Mouse (Mus musculus) MEL (cell line): ENCODE data around the gene Pex14. TPM values are rescaled to one million over a fixed set of nuclear protein-coding genes. Genes with fewer than 3 reads are reported as not detected.

Experiments used
- DNase-seq: peaks from one replicate; pipeline ENCODE4 v3.0.0; 2011; ENCODE audit warnings: low read depth, low spot score
- H3K27ac ChIP-seq: 2 replicates; pipeline ENCODE4 v1.5.1; 2012; ENCODE audit warnings: low read depth, mild to moderate bottlenecking, control low read depth, low read length, moderate library complexity; ENCODE audit not compliant: control insufficient read depth
- H3K27me3 ChIP-seq, 2 experiments: fragments of 150-350 bp in 1 of 2; sonication (generic) in 1 of 2; 2 replicates each; pipeline ENCODE4 v1.6.1; 2012; ENCODE audit warnings: low read length in 2 of 2, mild to moderate bottlenecking in 2 of 2, improper control_type of control experiment in 1 of 2, moderate library complexity in 1 of 2; ENCODE audit not compliant: insufficient read depth in 2 of 2, control insufficient read depth in 1 of 2
- H3K36me3 ChIP-seq, 2 experiments: 2 replicates each; pipeline ENCODE4 v1.6.1; 2012 to 2014; ENCODE audit warnings: low read length in 2 of 2, improper control_type of control experiment in 1 of 2, inconsistent platforms in 1 of 2, mild to moderate bottlenecking in 1 of 2; ENCODE audit not compliant: insufficient read depth in 2 of 2, control insufficient read depth in 1 of 2
- H3K4me1 ChIP-seq, 2 experiments: fragments of 150-350 bp in 1 of 2; sonication (generic) in 1 of 2; 2 replicates each; pipeline ENCODE4 v1.6.1; 2012; ENCODE audit warnings: low read length in 2 of 2, improper control_type of control experiment in 1 of 2, mild to moderate bottlenecking in 1 of 2; ENCODE audit not compliant: insufficient read depth in 2 of 2, control insufficient read depth in 1 of 2
- H3K4me3 ChIP-seq, 2 experiments: fragments of 150-350 bp in 1 of 2; sonication (generic) in 1 of 2; 2 replicates each; pipeline ENCODE4 v1.5.1; 2012; ENCODE audit warnings: low read depth in 2 of 2, low read length in 2 of 2, mild to moderate bottlenecking in 2 of 2, moderate library complexity in 2 of 2, control low read depth in 1 of 2, improper control_type of control experiment in 1 of 2; ENCODE audit not compliant: control insufficient read depth in 1 of 2, insufficient read depth in 1 of 2
- H3K79me2 ChIP-seq: 2 replicates; pipeline ENCODE4 v1.6.1; 2012; ENCODE audit warnings: mild to moderate bottlenecking, low read length, moderate library complexity; ENCODE audit not compliant: control insufficient read depth, poor library complexity, insufficient read depth
- H3K9ac ChIP-seq: 2 replicates; pipeline ENCODE4 v1.6.1; 2012; ENCODE audit warnings: low read depth, mild to moderate bottlenecking, control low read depth, low read length, moderate library complexity; ENCODE audit not compliant: control insufficient read depth, poor library complexity, severe bottlenecking
- H3K9me3 ChIP-seq: fragments of 150-350 bp; sonication (generic); replicated peaks from 2 replicates; pipeline ENCODE4 v1.6.1; 2012; ENCODE audit warnings: mild to moderate bottlenecking, low read length, improper control_type of control experiment, moderate library complexity; ENCODE audit not compliant: insufficient read depth
- BHLHE40 ChIP-seq: IDR thresholded peaks from 2 replicates; pipeline ENCODE4 v1.6.1; 2012; ENCODE audit warnings: low read depth, mild to moderate bottlenecking, inconsistent platforms, low read length, improper control_type of control experiment, borderline replicate concordance
- CHD2 ChIP-seq: IDR thresholded peaks from 2 replicates; pipeline ENCODE4 v1.6.1; 2011; ENCODE audit warnings: low read length, improper control_type of control experiment
- E2F4 ChIP-seq: IDR thresholded peaks from 2 replicates; pipeline ENCODE4 v1.6.1; 2011; ENCODE audit warnings: low read depth, low read length, improper control_type of control experiment, borderline replicate concordance
- ETS1 ChIP-seq: IDR thresholded peaks from 2 replicates; pipeline ENCODE4 v1.6.1; 2012; ENCODE audit warnings: low read depth, mild to moderate bottlenecking, inconsistent platforms, low read length, improper control_type of control experiment, moderate library complexity
- GATA1 ChIP-seq: IDR thresholded peaks from 2 replicates; pipeline ENCODE4 v1.6.1; 2011; ENCODE audit warnings: low read depth, low read length, improper control_type of control experiment
- HCFC1 ChIP-seq: IDR thresholded peaks from 2 replicates; pipeline ENCODE4 v1.6.1; 2012; ENCODE audit warnings: low read depth, mild to moderate bottlenecking, inconsistent platforms, low read length, improper control_type of control experiment, moderate library complexity
- MXI1 ChIP-seq: IDR thresholded peaks from 2 replicates; pipeline ENCODE4 v1.6.1; 2011; ENCODE audit warnings: mild to moderate bottlenecking, low read depth, low read length, improper control_type of control experiment
- MYC ChIP-seq: IDR thresholded peaks from 2 replicates; pipeline ENCODE4 v1.6.1; 2011; ENCODE audit warnings: low read depth, mild to moderate bottlenecking, low read length, improper control_type of control experiment, moderate library complexity
- NELFE ChIP-seq: IDR thresholded peaks from 2 replicates; pipeline ENCODE4 v1.6.1; 2011; ENCODE audit warnings: low read depth, low read length, improper control_type of control experiment
- NRF1 ChIP-seq: IDR thresholded peaks from 2 replicates; pipeline ENCODE4 v1.6.1; 2014; ENCODE audit warnings: low read depth, mild to moderate bottlenecking, inconsistent platforms, low read length, improper control_type of control experiment, moderate library complexity; ENCODE audit not compliant: poor library complexity, insufficient read depth, severe bottlenecking
- RAD21 ChIP-seq: IDR thresholded peaks from 2 replicates; pipeline ENCODE4 v1.6.1; 2011; ENCODE audit warnings: mild to moderate bottlenecking, low read depth, low read length, improper control_type of control experiment
- RCOR1 ChIP-seq: IDR thresholded peaks from 2 replicates; pipeline ENCODE4 v1.6.1; 2012; ENCODE audit warnings: low read depth, mild to moderate bottlenecking, inconsistent platforms, low read length, improper control_type of control experiment
- TAL1 ChIP-seq: IDR thresholded peaks from 2 replicates; pipeline ENCODE4 v1.6.1; 2012; ENCODE audit warnings: mild to moderate bottlenecking, inconsistent platforms, low read length, moderate library complexity, mixed read lengths
- TBP ChIP-seq: IDR thresholded peaks from 2 replicates; pipeline ENCODE4 v1.8.0; 2011; ENCODE audit warnings: low read depth, low read length, improper control_type of control experiment
- UBTF ChIP-seq: IDR thresholded peaks from 2 replicates; pipeline ENCODE4 v1.6.1; 2012; ENCODE audit warnings: low read depth, mild to moderate bottlenecking, inconsistent platforms, low read length, improper control_type of control experiment, moderate library complexity, borderline replicate concordance; ENCODE audit not compliant: insufficient read depth
- USF2 ChIP-seq, 2 experiments: IDR thresholded peaks; 2 replicates each; pipeline ENCODE4 v1.6.1; 2011 to 2012; ENCODE audit warnings: improper control_type of control experiment in 2 of 2, low read length in 2 of 2, borderline replicate concordance in 1 of 2, inconsistent platforms in 1 of 2, low read depth in 1 of 2, mild to moderate bottlenecking in 1 of 2; ENCODE audit not compliant: insufficient read depth in 1 of 2
- ZKSCAN1 ChIP-seq: IDR thresholded peaks from 2 replicates; pipeline ENCODE4 v1.6.1; 2012; ENCODE audit warnings: low read depth, mild to moderate bottlenecking, inconsistent platforms, low read length, improper control_type of control experiment, moderate library complexity
- ZMIZ1 ChIP-seq: IDR thresholded peaks from 2 replicates; pipeline ENCODE4 v1.6.1; 2012; ENCODE audit warnings: low read depth, mild to moderate bottlenecking, inconsistent platforms, low read length, improper control_type of control experiment, moderate library complexity
- ZNF384 ChIP-seq: IDR thresholded peaks from 2 replicates; pipeline ENCODE4 v1.6.1; 2012; ENCODE audit warnings: low read depth, mild to moderate bottlenecking, inconsistent platforms, low read length, improper control_type of control experiment
- polyA plus RNA-seq, 2 experiments: library from polyadenylated mRNA; stranded (reverse) in 1 of 2; unstranded in 1 of 2; fragments of >175 nt in 1 of 2; fragments of >200 nt in 1 of 2; gene quantifications; 2 replicates each; pipeline versions ENCODE4 v1.2.1 to v1.2.4; 2012; ENCODE audit warnings: low replicate concordance in 2 of 2, low read depth in 1 of 2; ENCODE audit not compliant: insufficient read length in 2 of 2, insufficient read depth in 1 of 2, missing spikeins in 1 of 2
- total RNA-seq: library from RNA; depleted of rRNA; stranded (reverse); fragments of 300-350 nt; gene quantifications from 2 replicates; pipeline ENCODE4 v1.2.3, GENCODE M21; 2012

The Pex14 gene
- total and polyA plus RNA-seq, 3 experiments = 38.3 to 49.2 TPM; not detected in 1

- no peak for DNase-seq
- TF ChIP-seq TAL1 (no peak), USF2 (IDR thresholded peaks at IDR 0.05; ENCODE audit: borderline replicate concordance in 1 of 2, insufficient read depth in 1 of 2, low read depth in 1 of 2, low read length in 2 of 2) (no peak), BHLHE40 (no peak), GATA1 (no peak), NRF1 (no peak), UBTF (no peak), NELFE (no peak)
- no peaks in the 10 kb centered on the region for H3K27me3 ChIP-seq
- H3K9ac ChIP-seq = no peak overlapping the region
- H3K9me3 ChIP-seq = no peaks in the 10 kb centered on the region
- H3K79me2 ChIP-seq = peaks cover 7% of the 10 kb centered on the region
- peaks cover 0 to 2% of the 10 kb centered on the region in 2 experiments; a peak in 3 of 4 replicates for H3K36me3 ChIP-seq
- H3K4me1 ChIP-seq = peaks cover 2 to 7% of the 10 kb centered on the region in 2 experiments; a peak in 3 of 4 replicates
- no peak overlapping the region for H3K27ac ChIP-seq
- H3K4me3 ChIP-seq = no peak overlapping the region
Measured at GRCm38 (mm10) chr4:149133395-149133794, 33.7 kb upstream of the Pex14 start.

GRCm38 (mm10) chr4:149131789-149132565 lies 32.3 kb upstream of the Pex14 start:
- Histone ChIP-seq H3K27ac (no peak overlapping the region), H3K36me3 (peaks cover 0 to 2% of the 10 kb centered on the region in 2 experiments; a peak in 3 of 4 replicates), H3K9me3 (no peaks in the 10 kb centered on the region), H3K9ac (no peak overlapping the region), H3K4me1 (peaks cover 2 to 7% of the 10 kb centered on the region in 2 experiments; a peak in 3 of 4 replicates), H3K27me3 (no peaks in the 10 kb centered on the region), H3K4me3 (no peak overlapping the region), H3K79me2 (peaks cover 7% of the 10 kb centered on the region)
- DNase-seq = no peak
- TF ChIP-seq CHD2 = no peak
- no peak for TF ChIP-seq ZMIZ1
- no peak for TF ChIP-seq E2F4
- no peak for TF ChIP-seq ZKSCAN1
- no peak for TF ChIP-seq USF2 (IDR thresholded peaks at IDR 0.05; ENCODE audit: borderline replicate concordance in 1 of 2, insufficient read depth in 1 of 2, low read depth in 1 of 2, low read length in 2 of 2)
- TF ChIP-seq MYC = no peak
- no peak for TF ChIP-seq UBTF
- TF ChIP-seq ZNF384 = no peak
- TF ChIP-seq MXI1 = no peak
- TF ChIP-seq HCFC1 = no peak
- no peak for TF ChIP-seq RCOR1
- no peak for TF ChIP-seq ETS1
- TF ChIP-seq RAD21 = no peak
- no peak for TF ChIP-seq TBP
